Mouse (Mus musculus) ES-E14 (cell line): ENCODE data around the gene Mylip.

Experiments used
- CHD2 ChIP-seq: IDR thresholded peaks from 2 replicates; pipeline ENCODE4 v1.6.1; 2014; ENCODE audit warnings: mild to moderate bottlenecking, low read depth, low read length, inconsistent platforms
- HCFC1 ChIP-seq: IDR thresholded peaks from 2 replicates; pipeline ENCODE4 v1.6.1; 2012; ENCODE audit warnings: low read length, inconsistent platforms, borderline replicate concordance; ENCODE audit not compliant: insufficient read depth
- MAFK ChIP-seq: IDR thresholded peaks from 2 replicates; pipeline ENCODE4 v1.6.1; 2014; ENCODE audit warnings: mild to moderate bottlenecking, low read depth, low read length, inconsistent platforms; ENCODE audit not compliant: insufficient read depth
- ZC3H11A ChIP-seq: IDR thresholded peaks from 2 replicates; pipeline ENCODE4 v1.6.1; 2012; ENCODE audit warnings: low read depth, mild to moderate bottlenecking, inconsistent platforms, low read length, borderline replicate concordance
- ZNF384 ChIP-seq: IDR thresholded peaks from 2 replicates; pipeline ENCODE4 v1.6.1; 2012; ENCODE audit warnings: low read depth, low read length, inconsistent platforms

- TF ChIP-seq CHD2, result no peak
- TF ChIP-seq MAFK, result no peak
- no peak for TF ChIP-seq ZC3H11A
- TF ChIP-seq ZNF384, result no peak
- TF ChIP-seq HCFC1, result no peak
These were observed 1.7 kb downstream of the Mylip start for GRCm38 (mm10) chr13:45390962-45391853.
